Mouse (Mus musculus) liver, adult 2 months (tissue): ENCODE data around the gene Zrsr1. TPM values are rescaled to one million over a fixed set of nuclear protein-coding genes. Genes with fewer than 3 reads are reported as not detected.

Experiments
- DNase-seq: peaks from one replicate; pipeline ENCODE4 v3.0.0-alpha.2; 2011; ENCODE audit warnings: low read depth, low spot score; ENCODE audit errors: extremely low read depth
- H3K27ac ChIP-seq: fragments of 200-500 bp; replicated peaks from 2 replicates; pipeline ENCODE4 v1.5.1; 2012; ENCODE audit warnings: low read depth, mild to moderate bottlenecking, control low read depth, inconsistent platforms, low read length; ENCODE audit not compliant: insufficient read depth
- H3K27me3 ChIP-seq: fragments of 200-500 bp; 2 replicates; pipeline ENCODE4 v1.6.1; 2012; ENCODE audit warnings: mild to moderate bottlenecking, moderate library complexity, low read length, inconsistent platforms; ENCODE audit not compliant: control insufficient read depth, insufficient read depth
- H3K36me3 ChIP-seq: fragments of 200-500 bp; 2 replicates; pipeline ENCODE4 v1.6.1; 2012; ENCODE audit warnings: low read length, inconsistent platforms; ENCODE audit not compliant: control insufficient read depth, insufficient read depth
- H3K4me1 ChIP-seq: fragments of 200-500 bp; 2 replicates; pipeline ENCODE4 v1.6.1; 2011; ENCODE audit warnings: low read length; ENCODE audit not compliant: control insufficient read depth, insufficient read depth
- H3K4me3 ChIP-seq: fragments of 200-500 bp; 2 replicates; pipeline ENCODE4 v1.5.1; 2011; ENCODE audit warnings: low read depth, mild to moderate bottlenecking, control low read depth, low read length, moderate library complexity; ENCODE audit not compliant: insufficient read depth
- H3K79me2 ChIP-seq: fragments of 200-500 bp; 2 replicates; pipeline ENCODE4 v1.6.1; 2012; ENCODE audit warnings: inconsistent platforms, mild to moderate bottlenecking, low read length, moderate library complexity; ENCODE audit not compliant: control insufficient read depth, insufficient read depth
- H3K9ac ChIP-seq: fragments of 200-500 bp; 2 replicates; pipeline ENCODE4 v1.6.1; 2012; ENCODE audit warnings: low read depth, mild to moderate bottlenecking, control low read depth, inconsistent platforms, low read length
- CTCF ChIP-seq: fragments of 200-500 bp; IDR thresholded peaks from 2 replicates; pipeline ENCODE4 v1.5.1; 2011; ENCODE audit warnings: low read depth, low read length, control low read depth
- POLR2A ChIP-seq: fragments of 200-500 bp; IDR thresholded peaks from 2 replicates; pipeline ENCODE4 v1.6.1; 2011; ENCODE audit warnings: low read length, control low read depth; ENCODE audit not compliant: insufficient read depth; ENCODE audit errors: extremely low read depth
- WGBS: fragments of 180-500 bp; shearing (Covaris S2); methylation state at CpG from one replicate; pipeline ENCODE4 v1.1.7; 2018; 5-methylcytosine and 5-hydroxymethylcytosine counted together
- polyA plus RNA-seq: library from polyadenylated mRNA; depleted of rRNA; stranded (reverse); fragments of >200 nt; gene quantifications from 2 replicates; pipeline ENCODE4 v1.2.3, GENCODE M21; 2012
- total RNA-seq: library from RNA; depleted of rRNA; stranded (reverse); fragments of >200 nt; gene quantifications from 2 replicates; pipeline ENCODE4 v1.2.3, GENCODE M21; 2014

The Zrsr1 gene
- total and polyA plus RNA-seq, 2 experiments = 4.9 to 6.8 TPM

DNA sequence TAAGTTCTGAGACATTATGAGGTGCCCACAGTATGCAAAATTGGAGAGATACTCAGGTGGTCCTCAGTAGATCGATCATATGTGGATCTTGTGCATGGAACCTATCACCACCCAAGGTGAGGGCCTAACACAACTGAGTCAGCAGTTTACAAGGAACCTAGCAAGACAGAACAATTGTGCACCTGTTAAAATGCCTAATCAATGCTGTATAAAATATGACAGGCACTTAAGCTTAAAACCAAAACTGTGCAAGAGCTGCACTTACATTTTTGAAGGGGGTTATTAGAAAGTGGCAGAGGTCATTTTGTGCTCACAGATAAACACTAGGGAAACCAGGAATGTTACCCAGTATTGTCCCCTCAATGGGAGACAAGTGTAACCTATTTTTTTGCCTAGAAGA lies 33.5 kb downstream of the Zrsr1 start:
- Histone ChIP-seq H3K9ac (no peak overlapping the region), H3K27me3 (no peaks in the 10 kb centered on the region), H3K27ac (no peak overlapping the region), H3K79me2 (no peaks in the 10 kb centered on the region), H3K4me3 (no peak overlapping the region), H3K36me3 (peaks cover 40% of the 10 kb centered on the region), H3K4me1 (peaks cover 2% of the 10 kb centered on the region; the same call in 1 of the 2 replicates)
- 96% methylated on average over 1 of the region's 1 CpGs for WGBS
- no peak for DNase-seq
- no peak for TF ChIP-seq POLR2A
- TF ChIP-seq CTCF = no peak

DNA sequence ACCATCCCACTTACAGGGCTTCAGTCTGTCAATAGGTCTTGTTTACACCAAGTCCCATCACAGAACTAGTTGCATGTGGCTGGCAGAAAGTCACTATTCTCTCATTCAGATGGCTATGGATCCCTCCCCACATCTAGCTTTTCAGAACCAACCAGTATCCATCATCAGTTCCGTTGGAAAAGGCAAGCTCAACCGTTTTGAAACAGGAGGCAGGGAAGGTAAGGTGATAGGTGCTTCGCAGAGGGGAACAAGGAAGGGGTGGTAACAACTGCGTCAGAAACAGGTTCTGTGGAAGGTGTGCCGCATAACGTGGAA lies 35.3 kb downstream of the Zrsr1 start:
- H3K4me1 ChIP-seq = peaks cover 2% of the 10 kb centered on the region; the same call in 1 of the 2 replicates
- no peaks in the 10 kb centered on the region for H3K79me2 ChIP-seq
- H3K36me3 ChIP-seq = peaks cover 24% of the 10 kb centered on the region
- TF ChIP-seq CTCF (no peak), POLR2A (no peak)
- no peak overlapping the region for H3K9ac ChIP-seq
- H3K27ac ChIP-seq = no peak overlapping the region
- 4% methylated on average over 6 of the region's 6 CpGs for WGBS
- no peaks in the 10 kb centered on the region for H3K27me3 ChIP-seq
- peak; percentile 25 for DNase-seq
- no peak overlapping the region for H3K4me3 ChIP-seq

GRCm38 (mm10) chr11:23007481-23008180 lies 35.8 kb downstream of the Zrsr1 start, which contains the start of gene Fam161a:
TSS of gene Fam161a (plus strand) at chr11:23007531.
- 1% methylated on average over 22 of the region's 22 CpGs for WGBS
- Histone ChIP-seq H3K9ac (peak within 1 kb of the TSS; percentile 80), H3K4me3 (peak within 1 kb of the TSS; percentile 76), H3K27ac (peak within 1 kb of the TSS; percentile 59; the same call in 1 of the 2 replicates), H3K36me3 (peaks cover 19% of the 10 kb centered on the region), H3K4me1 (peaks cover 2% of the 10 kb centered on the region; the same call in 1 of the 2 replicates), H3K79me2 (no peaks in the 10 kb centered on the region), H3K27me3 (no peaks in the 10 kb centered on the region)
- TF ChIP-seq POLR2A = no peak
- DNase-seq = peak; percentile 91

DNA sequence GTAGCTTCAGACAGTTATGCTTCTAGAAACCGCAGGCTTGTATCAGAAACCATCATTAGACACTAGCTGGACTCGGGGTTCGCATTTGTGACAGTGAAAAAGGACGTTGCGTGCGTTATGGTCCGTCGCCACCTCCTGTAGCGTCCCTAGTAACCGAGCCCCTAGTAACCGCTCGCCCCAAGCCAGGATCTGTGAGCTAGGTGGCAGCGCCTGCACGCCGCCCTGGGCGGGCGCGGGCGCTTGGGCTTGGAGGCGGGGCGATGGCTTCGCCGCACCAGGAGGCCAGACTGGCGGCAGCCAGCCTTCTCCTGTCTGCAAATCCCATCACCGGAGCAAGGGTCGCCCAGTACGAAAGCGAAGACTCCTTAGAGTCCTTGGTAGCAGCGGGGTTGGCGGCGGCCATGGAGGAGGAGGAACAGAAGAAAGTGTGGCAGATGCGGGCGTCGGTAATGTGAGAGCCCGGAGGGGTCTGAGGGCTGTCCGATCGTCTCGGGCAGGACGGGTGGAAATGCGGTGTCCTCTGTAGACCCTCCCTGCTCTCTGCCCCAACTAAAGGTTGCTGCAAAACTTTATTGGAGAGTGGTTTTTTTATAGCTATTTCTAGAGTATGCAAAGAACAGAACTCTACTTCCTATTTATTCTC lies 36.5 kb downstream of the Zrsr1 start:
- Histone ChIP-seq H3K4me1 (peaks cover 2% of the 10 kb centered on the region; the same call in 1 of the 2 replicates), H3K4me3 (peak overlapping the region; percentile 76), H3K36me3 (peaks cover 15% of the 10 kb centered on the region), H3K9ac (peak overlapping the region; percentile 80), H3K27ac (peak overlapping the region; percentile 59; the same call in 1 of the 2 replicates), H3K79me2 (no peaks in the 10 kb centered on the region), H3K27me3 (no peaks in the 10 kb centered on the region)
- WGBS = under 1% methylated on average over 40 of the region's 40 CpGs
- TF ChIP-seq CTCF (peak; percentile 23; the same call in 1 of the 2 replicates), POLR2A (peak; percentile 49; the same call in 1 of the 2 replicates)
- peak; percentile 61 for DNase-seq

GRCm38 (mm10) chr11:23008824-23009200 lies 37.0 kb downstream of the Zrsr1 start:
- Histone ChIP-seq H3K27ac (no peak overlapping the region), H3K4me1 (peaks cover 2% of the 10 kb centered on the region; the same call in 1 of the 2 replicates), H3K79me2 (no peaks in the 10 kb centered on the region), H3K36me3 (peaks cover 10% of the 10 kb centered on the region), H3K9ac (no peak overlapping the region), H3K27me3 (no peaks in the 10 kb centered on the region), H3K4me3 (no peak overlapping the region)
- no peak for DNase-seq
- WGBS = 9% methylated on average over 4 of the region's 4 CpGs
- no peak for TF ChIP-seq CTCF
- TF ChIP-seq POLR2A = no peak

- Histone ChIP-seq H3K4me1 (no peaks in the 10 kb centered on the region), H3K36me3 (no peaks in the 10 kb centered on the region), H3K79me2 (no peaks in the 10 kb centered on the region), H3K9ac (no peak overlapping the region), H3K4me3 (no peak overlapping the region), H3K27me3 (no peaks in the 10 kb centered on the region), H3K27ac (no peak overlapping the region)
- no peak for DNase-seq
- TF ChIP-seq POLR2A (no peak), CTCF (no peak)
- 77% methylated on average over 1 of the region's 1 CpGs for WGBS
Observed at GRCm38 (mm10) chr11:23013096-23013495, 41.3 kb downstream of the Zrsr1 start.
